Mouse (Mus musculus) yolk sac, embryonic 10.5 days (tissue): ENCODE measurements at regions not wholly inside any gene's neighbourhood (a gene's known extent, or its start where the extent isn't known, plus 50 kb on each side); places are given as distances from the start of the nearest gene placed in this dataset.

Source experiments
- DNase-seq: peaks from one replicate; pipeline ENCODE4 v3.0.0-alpha.2; 2017; ENCODE audit warnings: low spot score

DNA sequence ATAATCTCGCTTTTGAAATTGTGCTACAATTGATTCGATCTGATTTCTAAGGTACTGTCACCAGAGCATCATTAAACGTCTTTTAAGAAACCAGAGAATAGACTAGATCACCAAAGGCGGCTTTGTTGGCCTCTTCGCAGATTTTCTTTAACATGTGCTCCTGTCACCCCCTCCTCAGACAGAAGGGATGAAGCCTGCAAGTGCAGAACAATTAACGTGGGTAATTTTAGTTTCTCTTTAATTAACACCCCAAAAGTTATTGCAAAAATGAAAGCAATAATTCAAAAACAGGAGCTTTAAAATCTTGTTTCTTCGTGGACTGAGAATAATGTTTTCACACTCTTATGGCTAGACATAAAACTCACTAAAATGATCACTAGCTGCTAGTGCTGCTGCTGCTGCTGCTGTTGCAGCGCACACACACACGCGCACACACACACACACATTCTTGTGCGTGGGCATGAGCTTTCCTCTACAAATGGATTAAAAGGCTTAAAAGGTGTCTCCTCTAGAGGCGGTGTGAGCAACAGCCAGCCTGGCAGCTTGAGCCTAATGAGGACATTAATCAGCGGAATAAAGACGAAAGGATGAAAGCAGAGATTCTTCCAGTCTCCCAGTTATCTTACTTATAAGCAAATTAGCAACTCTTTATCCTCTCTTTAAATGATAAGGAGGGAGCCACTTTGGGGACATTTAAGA, 550.5 kb upstream of the Btbd3 start:
- DNase-seq = no peak

DNA sequence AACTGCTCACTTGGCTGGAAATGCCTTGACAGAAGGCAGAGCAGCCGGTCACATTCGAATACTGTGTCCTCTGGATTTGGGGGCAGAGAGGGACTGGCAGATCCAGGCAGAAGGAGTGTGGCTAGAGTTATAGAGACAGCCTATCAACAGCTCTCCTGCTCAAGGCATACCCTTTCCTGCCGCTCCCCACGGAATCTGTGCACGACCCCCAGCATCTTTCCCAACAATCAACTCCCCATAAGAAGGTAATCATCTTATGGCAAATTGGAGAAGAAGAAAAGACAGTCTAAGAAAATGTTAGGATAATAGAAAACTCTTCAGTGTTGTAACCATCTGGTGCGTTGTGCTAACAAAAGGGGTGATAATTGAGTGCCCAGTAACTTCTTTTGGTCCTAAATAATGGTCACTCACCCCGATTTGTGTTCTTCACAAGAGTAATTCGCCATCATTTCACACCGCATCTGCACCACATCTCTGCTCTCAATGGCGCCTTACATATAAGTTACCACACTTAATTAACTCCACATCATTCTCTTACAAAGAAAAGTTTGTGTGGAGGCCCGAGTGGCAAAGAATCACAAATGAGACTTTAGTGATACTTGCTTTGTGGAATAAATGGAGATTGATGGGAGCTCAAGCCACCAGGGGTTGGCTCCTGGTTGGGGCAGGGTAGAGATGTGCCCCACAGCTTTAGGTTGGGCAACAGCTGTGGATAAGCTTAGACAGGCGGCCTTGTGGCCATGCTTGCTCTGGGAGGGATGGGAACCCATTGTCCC, 551.2 kb upstream of the Btbd3 start:
- DNase-seq = no peak

DNA sequence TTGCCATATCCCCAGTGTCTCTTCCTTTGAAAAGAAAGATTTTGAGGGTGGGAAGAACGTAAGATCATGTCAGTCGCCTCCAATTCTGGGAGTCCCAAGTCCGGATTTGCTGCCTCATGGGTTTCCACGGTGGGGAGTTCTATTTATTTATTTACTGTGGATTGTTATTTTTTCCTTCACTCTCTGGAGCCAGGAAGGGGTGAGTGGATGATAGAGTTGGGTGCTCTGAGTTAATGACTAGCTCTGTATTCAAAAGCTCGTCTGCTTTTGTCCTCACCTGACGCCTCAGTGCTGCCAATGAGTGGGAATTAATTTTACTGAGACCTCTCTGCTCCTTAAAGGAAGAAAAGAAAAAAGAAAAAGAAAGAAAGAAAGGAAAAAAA, 551.8 kb upstream of the Btbd3 start:
- no peak for DNase-seq

DNA sequence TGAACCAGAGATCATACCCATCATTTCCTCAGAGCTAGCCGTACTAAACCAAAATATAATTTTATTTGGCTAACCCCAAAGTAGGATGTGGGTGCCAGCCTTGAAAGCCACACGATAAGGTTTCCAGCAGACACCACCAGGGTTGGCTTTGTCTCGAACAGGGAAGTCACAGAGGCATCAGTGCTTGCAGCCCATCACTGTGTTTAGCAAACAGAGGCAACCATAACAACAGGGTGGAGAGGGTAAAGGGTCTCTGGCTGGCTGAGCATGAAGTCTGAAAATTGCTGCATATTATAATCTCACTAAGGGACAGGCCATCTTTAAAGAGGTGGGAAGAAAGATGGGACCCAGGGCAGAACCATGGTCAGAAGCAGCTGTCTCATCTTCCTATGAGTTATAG, 552.3 kb upstream of the Btbd3 start:
- no peak for DNase-seq

DNA sequence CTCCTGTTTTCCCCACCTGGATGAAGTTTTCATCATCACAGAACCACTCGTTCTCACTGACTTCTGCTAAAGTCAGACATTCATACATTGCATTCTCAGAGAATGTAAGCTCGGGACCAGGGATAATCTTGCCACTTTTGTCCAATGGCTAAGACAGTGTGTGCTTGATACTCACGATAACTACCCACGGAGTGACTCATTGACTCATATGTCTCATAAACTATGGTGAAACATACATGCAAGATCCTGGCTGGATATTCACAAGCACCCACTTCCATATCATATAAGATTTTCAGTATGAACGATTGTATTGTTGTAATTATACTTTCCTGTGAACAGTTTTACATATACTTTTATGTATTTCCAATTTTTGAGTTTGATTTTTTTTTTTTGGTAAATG, 560.5 kb upstream of the Btbd3 start:
- no peak for DNase-seq

DNA sequence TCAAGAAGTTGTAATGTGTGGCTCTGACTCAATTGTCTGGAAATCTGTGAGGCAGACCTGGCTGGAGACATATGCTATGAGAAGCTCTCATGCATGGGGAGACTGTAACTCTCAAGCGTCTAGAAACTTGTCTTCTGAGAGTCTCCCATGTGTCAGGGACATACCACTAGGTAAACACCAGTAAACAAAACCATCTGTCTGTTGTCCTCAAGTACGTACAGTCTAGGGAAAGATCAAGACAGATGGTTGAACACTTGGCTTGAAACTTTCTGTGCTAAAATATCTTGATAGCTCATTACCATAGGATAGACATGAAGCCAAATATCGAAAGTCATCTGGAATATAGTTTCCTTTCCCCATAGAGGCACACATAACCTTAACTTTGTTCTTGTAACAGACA, 562.3 kb upstream of the Btbd3 start:
- DNase-seq = no peak

DNA sequence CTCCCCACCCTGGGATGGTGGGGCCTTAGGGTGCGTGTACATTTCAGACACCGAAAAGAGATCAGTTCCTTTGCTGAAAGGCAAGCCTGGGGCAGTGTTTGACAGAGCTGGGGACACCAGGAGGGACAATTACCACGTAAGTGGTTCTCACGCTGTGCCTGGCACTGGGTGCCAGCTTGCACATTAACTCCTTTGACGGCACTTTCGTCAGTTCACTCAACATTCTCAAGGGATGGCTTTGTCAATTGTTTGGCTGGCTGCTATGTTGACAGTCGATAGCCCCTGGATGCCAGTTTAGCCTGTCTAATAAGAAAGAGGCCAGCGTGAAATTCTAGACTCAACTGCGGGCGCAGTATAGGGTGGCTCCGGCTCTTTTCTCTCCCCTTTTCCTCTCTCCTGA, 569.2 kb upstream of the Btbd3 start:
- DNase-seq = no peak

DNA sequence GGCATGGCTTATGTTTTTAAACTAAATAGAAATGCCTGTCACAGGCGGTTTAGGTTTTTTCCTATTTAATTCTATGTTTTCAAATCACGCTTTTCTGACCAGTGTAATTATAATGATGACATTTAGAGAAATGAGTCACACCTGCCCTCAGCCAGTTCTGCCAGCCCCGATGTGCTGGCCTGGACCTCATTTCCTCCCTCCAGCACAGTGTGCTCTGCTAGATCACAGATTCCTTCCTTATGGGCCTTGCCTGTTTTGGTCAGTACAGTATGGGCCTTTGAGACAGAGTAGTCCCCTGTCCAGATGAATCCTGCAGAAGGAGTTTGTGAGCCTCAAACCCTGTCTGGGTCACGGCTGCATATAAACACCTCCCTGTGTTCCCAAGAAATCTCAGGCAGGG, 569.6 kb upstream of the Btbd3 start:
- no peak for DNase-seq

DNA sequence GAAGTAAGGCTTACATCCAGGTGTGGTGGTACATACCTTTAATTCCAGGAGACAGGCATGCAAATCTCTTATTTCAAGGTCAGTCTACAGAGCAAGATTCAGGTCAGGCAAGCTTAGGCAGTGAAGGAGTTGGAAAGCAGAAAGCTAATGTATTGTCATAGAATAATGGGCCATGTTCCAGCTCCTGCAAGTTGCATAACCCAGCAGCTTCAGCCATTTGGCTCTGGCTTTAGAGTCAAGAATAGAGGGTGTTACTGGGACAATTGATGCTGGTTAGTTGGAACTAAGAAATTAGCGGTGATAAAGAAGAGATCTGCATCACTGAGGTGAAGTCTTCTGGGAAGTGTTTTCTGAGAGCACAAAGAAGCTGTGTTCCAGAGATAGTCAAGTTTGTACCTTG, 565.3 kb upstream of the Jag1 start:
- DNase-seq = no peak

DNA sequence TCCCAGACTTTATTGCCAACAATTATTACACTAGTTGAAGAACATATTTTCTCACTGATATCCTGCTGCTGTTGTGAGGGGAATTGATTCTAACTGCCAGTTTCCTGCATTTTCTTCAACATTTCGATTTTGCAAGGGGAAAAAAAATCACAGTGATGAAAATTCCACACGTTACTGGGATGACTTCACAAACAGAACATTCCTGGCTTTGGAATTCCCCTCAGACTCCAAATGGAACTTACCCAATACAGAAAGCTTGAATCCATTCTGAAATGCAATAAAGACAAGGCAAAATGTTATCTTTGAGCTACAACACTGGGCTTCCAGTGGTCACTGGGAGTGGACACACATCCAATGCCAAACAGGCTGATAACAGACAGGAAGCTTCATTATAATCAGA, 546.7 kb upstream of the Jag1 start:
- DNase-seq = no peak

DNA sequence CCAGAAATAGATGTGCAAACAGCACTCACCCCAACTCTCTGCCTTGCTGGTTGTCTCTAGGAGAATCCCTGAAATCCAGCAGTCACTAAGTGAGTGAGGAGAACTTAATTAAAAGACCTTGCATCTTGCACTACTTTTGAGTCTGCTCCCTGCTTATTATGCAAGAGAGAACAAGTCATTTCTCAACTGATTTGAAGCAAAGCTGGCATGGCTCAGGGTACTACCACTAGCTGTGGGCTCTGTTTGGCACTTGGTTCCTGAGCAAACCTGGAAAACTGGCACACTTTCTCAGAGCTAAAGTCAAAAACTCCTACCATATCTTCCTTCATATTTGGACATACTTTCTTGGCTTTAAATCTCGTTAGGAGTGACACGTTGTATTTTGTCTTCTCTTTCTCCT, 545.8 kb upstream of the Jag1 start:
- no peak for DNase-seq

DNA sequence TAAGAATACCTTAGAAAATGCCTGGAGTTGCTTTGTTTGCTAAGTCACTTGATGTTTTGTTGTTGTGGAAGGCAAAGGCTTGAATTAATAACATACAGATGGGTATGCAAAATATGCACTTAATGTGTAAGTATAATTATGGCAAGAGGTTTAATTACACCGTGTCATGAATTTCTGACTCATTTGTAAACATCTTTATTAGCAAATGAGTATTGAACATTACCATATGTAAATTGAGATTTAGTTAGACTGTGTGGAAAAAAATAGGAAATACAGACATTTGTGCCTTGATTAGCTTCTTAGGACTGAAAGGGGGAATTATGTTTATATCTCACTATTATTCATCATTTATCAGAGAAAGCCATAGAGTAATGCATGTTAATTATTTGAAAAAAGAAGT, 544.0 kb upstream of the Jag1 start:
- no peak for DNase-seq

DNA sequence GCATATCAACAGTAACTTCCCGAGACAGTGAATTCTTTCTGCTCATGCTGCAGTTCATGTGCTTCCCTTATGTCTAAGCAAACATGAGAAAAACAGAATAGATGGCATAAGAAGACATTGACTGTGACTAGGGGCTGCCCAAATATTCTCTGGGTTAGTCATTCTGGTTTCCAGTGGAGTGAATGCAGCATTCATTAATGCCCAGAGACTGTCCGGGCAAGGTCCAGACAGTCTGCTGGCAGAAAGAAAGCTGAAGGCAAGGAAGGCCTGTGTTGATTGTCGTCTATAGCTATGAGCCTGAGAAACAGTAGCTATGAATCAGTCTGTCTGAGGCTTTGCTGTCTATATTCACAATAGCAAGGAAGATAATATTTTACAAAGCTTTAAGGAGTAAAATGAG, 537.9 kb upstream of the Jag1 start:
- no peak for DNase-seq

DNA sequence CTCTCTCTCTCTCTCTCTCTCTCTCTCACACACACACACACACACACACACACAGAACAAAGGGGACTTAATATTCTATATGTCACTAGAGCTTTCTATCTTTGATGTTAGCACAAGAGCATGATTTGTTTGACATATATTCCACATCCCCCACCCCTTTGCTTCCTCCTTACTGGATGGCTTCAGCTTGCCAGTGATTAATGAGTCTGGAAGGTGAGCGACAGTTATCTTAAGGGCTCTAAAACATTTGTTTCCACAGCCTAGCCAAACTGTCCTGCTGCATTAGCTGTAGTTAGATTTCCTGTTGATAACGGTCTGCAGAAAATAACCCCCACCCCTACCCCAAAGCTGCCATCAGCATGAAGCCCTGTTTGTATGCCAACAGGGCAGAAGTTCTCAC, 527.7 kb upstream of the Jag1 start:
- no peak for DNase-seq

DNA sequence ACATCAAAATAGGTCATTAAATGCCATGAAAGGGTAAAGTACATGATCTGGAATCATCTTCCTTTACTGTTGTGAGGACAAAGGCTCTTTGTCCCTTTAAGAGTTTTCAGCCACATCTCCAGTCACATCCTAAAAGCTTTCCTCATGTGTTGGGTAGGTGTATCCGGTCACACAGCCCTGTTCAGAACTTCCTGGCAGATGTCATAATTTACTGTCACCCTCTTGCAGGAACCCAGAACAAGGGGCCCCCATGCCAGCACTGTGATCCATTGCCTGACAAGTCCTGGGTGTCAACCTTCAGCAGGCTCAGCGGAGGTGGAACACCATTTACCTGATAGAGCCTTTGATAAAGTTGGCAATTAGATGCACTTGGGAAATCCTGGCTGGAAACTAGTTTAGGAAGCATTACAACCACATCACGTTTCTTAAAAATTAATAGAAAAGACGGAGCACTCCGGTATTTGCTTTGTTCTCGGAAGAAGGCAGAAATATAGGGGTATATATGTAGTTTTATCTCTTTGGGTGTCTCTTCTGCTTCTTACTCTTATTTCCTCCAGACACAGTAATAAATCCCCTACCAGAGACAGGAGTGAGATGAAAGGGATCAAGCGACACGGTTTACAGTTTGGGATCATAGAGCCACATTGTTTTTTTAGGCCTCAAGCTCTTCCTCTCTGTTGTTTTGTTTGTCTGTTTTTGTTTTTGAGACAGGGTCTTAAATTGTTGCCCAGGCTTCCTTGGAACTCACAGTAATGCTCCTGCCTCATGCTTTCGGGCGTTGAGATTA, 527.0 kb upstream of the Jag1 start:
- no peak for DNase-seq

DNA sequence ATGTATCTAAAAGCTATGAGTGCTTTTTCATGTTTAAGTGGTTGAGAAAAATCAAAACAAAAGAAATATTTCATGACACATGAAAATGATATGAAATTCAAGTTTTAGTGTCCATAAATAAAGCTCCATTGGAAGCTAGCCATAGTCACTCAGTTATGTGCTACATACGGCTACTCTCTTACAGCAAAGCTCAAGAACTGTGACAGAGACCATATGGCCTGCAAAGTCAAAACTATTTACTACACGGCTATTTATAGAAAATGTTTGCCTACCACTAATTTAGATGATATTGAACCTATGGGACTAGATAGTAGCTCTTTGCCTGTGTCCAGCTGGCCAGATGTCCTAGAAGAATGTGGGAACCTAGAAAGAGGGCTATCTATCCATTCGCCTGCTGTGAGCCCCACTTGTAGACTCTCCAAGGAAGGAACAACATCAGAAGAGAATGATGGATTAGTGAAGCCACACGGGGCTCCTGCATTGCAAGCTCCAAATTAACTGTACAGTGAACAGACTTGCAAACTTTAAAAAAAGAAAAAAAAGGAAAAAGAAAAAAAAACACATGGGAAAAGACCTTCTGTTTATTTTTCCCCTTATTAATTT, 518.7 kb upstream of the Jag1 start:
- DNase-seq = no peak

DNA sequence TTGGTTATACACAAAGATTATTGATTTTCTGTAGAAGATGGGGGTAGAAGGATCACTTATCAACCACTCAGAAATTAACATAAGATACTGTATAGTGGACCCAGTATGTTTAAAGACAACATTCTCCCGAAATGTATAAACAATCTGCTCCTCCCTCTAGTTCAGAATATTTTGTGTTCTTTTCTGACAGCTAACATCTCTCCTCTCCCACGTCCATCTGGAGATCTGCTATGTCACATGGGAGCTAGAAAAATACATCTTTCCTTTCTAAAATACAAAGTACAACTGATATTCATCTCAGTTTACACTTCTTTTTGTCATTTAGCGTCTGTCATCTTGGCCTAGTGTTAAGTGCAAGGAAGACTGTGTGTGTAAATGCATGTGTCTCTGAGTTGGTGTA, 500.2 kb upstream of the Jag1 start:
- no peak for DNase-seq

DNA sequence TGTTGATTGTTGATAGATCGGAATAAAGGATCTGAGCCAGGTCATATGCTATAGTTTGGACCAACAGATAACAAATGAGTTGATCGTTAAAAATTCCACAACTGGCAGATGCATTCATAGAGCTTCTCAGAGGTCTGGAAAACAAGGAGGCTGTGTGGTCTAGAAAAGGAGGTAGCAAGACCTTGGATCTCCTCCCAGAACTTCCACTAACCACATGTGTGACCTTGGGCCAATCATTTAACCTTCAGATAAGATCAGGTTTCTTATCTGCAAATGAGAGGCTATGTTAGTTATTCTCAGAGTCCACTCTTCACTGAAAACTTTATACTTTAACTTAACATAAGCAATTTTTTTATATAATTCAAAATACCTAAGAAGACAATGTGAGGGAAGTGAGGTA, 497.3 kb upstream of the Jag1 start:
- no peak for DNase-seq

DNA sequence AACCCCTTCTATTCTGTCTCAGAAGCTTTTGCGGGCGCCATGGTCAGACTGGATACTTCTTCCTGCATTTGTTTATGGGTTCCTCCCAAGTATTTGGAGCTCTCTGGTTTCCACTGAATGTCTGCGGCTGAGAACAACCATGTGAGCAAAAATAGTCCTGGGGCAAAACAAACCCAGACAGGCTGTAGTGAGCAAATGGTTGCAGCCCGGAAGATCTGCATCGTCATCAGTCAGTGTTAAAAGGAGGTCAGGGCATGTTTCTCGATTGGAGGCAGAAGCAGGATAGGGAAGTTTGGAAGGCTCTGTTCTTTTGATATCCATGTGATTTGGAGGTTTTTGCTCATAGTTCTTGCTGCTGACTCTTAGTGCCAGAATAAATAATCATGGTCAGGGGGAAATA, 492.1 kb upstream of the Jag1 start:
- DNase-seq = peak; percentile 20

DNA sequence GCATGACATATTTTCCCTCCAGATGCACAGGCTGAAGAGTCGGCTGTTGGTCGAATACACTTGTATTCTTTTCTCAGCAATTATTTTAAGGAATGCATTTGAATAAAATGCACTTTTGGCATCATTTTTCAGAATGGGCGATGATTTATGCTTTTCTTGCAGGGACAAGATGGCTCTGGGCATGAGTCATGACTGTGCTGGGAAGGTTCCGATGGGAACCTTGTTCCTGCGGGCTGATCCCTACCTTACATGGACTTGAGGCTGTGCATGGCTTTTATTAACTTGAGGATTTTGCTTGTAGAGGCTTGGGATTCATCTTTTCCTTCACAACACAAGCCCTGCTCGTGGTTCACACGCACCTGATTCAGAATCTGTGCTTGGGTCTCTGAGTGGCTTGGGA, 481.7 kb upstream of the Jag1 start:
- DNase-seq = no peak

DNA sequence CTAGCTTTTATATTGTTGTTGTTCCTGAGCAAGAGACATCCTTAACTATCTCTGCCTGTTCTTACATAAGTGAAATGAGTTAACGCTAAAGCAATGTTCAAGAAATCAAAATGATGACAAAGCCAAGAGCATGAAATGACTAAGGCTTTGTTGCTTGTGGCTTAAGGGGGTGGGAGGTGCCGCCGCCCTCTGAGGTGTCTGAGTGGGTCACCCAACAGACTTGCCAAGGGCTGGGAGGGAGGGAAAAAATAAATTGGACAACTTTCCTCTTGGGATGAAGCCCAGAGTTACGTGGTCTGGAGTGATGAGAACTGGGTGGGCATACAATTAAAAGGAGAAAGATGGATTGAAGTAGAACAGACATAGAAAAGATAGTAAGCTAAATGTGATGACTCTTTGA, 478.1 kb upstream of the Jag1 start:
- DNase-seq = no peak

DNA sequence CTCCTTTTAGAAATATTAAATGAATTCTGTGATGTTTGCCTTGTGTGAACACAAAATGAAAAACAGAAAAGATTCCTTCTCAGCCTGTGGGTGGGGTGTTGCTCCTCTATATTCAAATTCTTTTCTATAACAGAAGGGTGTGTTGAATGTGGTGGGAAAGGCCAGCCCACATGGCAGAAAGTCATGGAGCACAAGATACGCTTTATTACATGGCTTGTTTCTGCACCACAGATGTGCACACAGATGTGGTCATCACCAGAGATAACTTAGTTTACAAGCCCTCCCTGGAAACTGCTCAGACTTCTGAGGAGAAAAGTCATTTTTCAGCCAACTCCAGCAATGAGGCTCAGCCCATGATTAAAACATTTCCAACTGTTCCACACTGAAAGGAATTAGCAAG, 475.1 kb upstream of the Jag1 start:
- DNase-seq = no peak

DNA sequence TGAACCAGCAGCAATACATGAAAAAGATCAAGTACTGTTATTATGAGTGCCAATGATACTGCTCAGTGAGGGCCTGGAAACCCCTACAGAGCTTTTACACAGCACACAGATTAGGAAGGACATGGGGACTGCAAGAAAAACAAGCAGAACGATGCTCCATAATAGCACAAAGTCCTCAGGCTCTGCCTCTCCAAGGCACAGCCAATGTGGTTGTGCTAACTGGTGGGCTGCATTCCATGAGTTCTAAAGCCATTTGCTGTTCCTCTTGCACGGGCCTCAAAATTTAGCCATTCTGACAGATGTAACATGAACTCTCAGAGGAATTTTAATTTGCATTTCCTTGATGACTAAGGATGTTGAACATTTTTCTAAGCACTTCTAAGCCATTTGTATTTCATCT, 465.0 kb upstream of the Jag1 start:
- no peak for DNase-seq
